Mouse (Mus musculus): ENCODE data around the gene Rpgrip1.
A peak's percentile ranks its signal among the peaks of the same experiment; 100 is the strongest.

Gene Rpgrip1

GRCm38 (mm10) chr14:52118823-52119608 lies 8.5 kb downstream of the Rpgrip1 start:
- DNase-seq = peak; percentile 66 to 76

GRCm38 (mm10) chr14:52120169-52120568 lies 9.7 kb downstream of the Rpgrip1 start:
- no peak for DNase-seq

DNA sequence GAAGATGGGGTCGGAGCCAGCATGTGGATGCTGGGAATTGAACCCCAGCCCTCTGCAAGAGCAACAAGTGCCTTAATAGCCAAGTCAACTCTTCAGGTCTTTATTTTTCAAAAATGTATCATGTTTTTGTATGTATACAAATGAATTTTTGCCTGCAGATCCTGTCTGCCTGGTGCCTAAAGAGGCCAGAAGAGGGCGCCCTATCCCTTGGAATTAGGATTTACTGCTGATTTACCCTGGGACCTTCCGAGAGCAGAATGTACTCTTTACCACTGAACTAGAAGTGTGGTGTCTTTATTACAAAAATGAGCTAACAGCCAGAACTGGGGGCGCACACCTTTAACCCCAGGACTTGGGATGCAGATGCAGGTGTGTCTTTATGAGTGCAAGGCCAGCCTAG lies 13.4 kb downstream of the Rpgrip1 start:
- peak; percentile 72 to 89 for DNase-seq

- peak; percentile 16 to 44 for DNase-seq
Observed at GRCm38 (mm10) chr14:52124636-52125035, 14.1 kb downstream of the Rpgrip1 start.

- DNase-seq = no peak
Observed at GRCm38 (mm10) chr14:52133584-52133983, 23.1 kb downstream of the Rpgrip1 start.

- DNase-seq = no peak
Observed at GRCm38 (mm10) chr14:52140577-52141444, 30.3 kb downstream of the Rpgrip1 start.

DNA sequence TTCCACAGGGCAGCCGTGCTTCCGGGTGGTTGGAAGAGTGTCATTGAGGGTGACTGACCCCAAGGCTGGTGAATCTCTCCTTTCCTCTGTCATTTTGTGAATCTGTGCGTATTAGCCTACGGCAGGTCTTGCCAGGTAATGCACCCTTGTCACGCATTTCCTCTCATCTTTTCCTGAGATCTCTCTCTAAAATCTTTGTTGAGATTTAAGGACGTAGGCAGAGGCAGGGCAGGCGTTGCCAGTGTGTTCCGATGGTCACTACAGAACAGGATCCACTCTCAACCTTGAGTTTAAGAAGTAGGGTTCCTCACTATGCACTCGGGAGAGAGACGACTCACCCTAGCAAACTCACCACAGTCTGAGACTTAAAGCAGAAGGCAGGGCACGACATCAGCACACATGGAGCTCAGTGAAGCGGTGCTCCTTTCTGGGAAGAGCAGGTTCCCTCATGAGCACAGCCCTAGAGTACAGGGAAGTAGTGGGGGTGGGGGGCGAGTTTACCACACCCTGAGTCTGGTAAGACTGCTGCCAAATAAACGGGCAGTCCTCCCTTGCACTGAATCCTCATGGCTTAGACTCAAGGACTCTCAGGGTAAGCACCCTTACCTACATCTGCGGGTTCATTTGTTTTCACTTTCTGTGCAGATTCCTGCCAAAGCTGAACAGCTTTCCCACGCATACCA lies 31.1 kb downstream of the Rpgrip1 start:
- no peak for DNase-seq

DNA sequence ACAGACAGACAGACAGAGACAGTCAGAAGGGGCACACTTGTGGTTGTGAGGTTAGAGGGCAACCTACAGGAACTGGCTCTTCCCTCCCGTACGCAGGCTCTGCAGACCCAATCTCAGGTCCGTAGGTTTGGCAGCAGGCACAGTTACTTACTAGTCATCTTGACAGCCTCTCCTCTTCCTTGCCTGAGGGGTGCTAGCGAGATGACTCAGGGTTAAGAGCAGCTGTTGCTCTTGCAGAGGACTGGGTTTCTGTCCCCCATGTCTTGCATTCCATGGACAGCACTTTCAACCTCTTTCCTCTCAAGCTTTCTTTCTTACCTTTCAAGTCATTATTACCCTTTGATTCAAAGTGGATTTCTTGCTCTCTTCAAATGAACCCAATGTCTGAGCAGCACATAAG lies 33.7 kb downstream of the Rpgrip1 start:
- DNase-seq = no peak

GRCm38 (mm10) chr14:52146540-52146939 lies 36.0 kb downstream of the Rpgrip1 start:
- peak in 1 of 2 experiments; percentile 40 for DNase-seq

- no peak for DNase-seq
Observed at GRCm38 (mm10) chr14:52149888-52150287, 39.4 kb downstream of the Rpgrip1 start.

GRCm38 (mm10) chr14:52152179-52152578 lies 41.7 kb downstream of the Rpgrip1 start:
- DNase-seq = no peak

- no peak for DNase-seq
Observed at GRCm38 (mm10) chr14:52152613-52153012, 42.1 kb downstream of the Rpgrip1 start.

GRCm38 (mm10) chr14:52155008-52155407 lies 44.5 kb downstream of the Rpgrip1 start:
- no peak for DNase-seq

DNA sequence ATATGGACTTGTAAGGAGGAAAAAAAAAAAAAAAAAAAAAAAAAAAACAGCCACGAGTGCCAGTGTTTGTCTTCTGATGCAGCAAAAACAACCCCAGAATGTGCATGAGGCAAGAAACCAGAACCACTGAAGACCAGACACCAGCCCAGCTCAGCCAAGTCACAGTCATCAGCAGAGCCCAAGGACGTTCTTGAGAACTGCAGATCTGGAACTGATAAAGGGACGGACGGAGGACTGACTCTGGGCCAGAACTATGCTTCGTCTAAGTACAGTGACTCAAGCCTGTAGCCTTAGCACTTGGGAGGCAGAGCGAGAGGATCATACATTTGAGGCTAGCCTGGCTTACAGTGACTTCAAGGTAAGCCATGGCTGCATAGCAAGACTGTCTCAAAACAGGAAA lies 50.4 kb downstream of the Rpgrip1 start:
- no peak for DNase-seq

- no peak for DNase-seq
Observed at GRCm38 (mm10) chr14:52166571-52166970, 56.1 kb downstream of the Rpgrip1 start.

DNA sequence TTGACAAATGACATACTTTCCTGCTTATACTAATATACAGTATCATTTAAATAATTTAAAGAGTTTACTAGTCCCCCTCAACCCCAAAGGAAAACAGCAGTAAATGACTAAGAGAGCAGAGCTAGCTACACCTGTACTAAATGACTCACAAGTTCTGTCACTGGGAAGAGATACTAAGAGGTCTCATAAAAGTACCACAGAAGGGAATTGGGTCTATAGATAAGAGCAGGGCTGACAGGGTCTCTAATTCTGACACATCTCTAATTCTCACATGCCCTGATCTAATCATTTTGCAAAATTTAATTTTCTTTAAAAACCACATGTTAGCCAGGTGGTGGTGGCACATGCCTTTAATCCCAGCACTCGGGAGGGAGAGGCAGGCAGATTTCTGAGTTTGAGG lies 78.3 kb downstream of the Rpgrip1 start:
- no peak for DNase-seq

GRCm38 (mm10) chr14:52189519-52189918 lies 79.0 kb downstream of the Rpgrip1 start:
- DNase-seq = no peak

DNA sequence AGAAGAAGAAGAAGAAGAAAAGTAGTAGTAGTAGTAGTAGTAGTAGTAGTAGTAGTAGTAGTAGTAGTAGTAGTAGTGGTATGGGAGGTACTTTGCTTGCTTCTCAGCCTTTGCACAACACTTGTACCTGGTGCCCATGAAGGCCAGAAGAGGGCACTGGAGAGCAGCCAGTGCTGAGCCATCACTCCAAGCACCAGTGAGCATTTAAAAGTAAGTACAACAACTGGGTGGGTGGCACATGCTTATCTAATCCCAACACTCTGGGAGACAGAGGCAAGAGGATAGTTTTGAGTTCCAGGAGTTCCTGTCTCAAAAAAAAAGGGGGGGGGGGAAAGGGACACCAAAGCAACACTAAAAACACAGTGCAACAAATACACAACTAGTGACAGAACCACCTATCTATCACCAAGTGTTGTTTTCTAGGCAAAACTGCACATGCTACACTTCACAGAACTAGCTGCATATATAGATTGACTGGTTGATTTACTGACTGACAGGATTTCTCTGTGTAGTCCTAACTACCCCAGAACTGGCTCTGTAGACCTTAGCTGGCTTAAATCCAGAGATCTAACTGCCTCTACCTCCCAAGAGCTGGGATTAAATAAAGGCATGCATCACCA lies 80.3 kb downstream of the Rpgrip1 start:
- peak; percentile 54 to 58 for DNase-seq

DNA sequence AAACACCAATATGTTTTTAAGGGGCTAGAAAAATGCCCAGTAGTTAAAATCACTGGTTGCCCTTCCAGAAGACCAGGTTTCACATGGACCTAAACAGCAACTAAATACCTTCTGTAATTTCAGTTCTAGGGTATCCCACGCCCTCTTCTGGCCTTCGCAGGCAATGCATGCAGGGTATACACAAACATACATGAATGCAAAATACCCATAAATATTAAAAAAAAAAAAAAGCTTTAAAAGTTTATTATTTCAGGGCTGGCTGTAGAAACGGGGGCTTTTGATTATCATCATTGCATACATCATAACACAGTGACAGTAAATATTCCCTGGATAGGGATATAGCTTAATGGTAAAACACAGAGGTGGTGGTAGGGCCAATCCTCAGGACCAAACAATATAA lies 85.2 kb downstream of the Rpgrip1 start:
- peak; percentile 45 to 66 for DNase-seq

DNA sequence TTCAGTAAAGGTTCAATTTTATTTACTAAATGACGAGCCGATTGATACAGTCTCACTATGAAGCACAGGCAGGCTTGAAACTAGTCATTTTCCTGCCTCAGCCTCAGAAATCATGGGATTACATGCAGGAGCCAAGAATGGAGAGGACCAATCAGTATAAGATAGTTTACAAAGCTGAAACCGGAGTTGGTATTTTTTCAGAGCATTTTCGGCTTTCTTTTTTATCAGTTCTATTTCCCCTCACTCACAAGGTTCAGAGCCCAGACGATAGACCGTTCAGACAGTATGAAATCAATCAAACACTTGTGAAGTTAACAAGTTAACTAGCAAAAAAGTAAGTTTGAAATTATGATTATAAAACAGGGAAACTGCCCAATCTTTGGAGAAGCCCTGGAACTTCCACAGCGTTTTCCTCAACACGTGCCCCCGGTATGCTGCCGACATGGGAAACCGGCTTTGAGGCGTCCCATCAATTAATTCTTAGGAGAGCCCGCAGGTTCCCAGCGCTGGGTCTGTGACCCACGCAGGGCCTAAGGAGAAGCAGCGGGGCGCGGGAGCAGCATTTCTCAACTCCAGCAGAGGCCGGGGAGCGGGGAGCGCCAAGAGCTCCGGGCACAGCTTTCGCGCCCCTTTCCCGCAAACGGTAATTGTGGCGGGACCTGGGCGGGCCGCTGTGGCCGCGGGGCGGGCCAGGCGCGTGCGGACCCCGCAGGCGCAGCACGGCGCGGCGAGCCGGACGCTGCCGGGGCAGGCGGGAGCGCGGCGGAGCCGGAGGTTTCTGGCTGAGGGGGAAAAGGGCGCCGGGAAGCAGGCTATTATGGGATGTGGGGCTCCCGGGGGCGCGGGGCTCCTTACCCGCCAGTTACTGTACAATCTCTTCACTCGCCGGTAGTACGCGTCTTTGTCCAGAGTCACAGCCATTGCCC lies 86.0 kb downstream of the Rpgrip1 start:
- DNase-seq = peak; percentile 10 to 41

- DNase-seq = peak; percentile 78 to 90
Observed at GRCm38 (mm10) chr14:52197156-52197878, 86.8 kb downstream of the Rpgrip1 start, which contains the start of gene Supt16. Gene Supt16 (minus strand): TSS chr14:52197416.

Data from kidney, postnatal 25 days (tissue).